Mouse (Mus musculus) erythroid progenitor cell, adult 5-6 weeks (primary cell): ENCODE results near the gene Sirt7. TPM values are rescaled to one million over a fixed set of nuclear protein-coding genes. Genes with fewer than 3 reads are reported as not detected.
A peak's percentile ranks its signal among the peaks of the same experiment; 100 is the strongest.

ENCODE experiments used
- ATAC-seq: replicated peaks from 2 replicates; pipeline ENCODE4 v1.8.0; 2016; ENCODE audit warnings: moderate number of reproducible peaks, mild to moderate bottlenecking, moderate TSS enrichment, inconsistent platforms; ENCODE audit not compliant: poor library complexity, low FRiP score, severe bottlenecking
- total RNA-seq, 2 experiments: library from RNA; stranded (forward) in 1 of 2; stranded (reverse) in 1 of 2; fragments of 150-400 nt in 1 of 2; fragments of 186-747, 209-891 nt in 1 of 2; gene quantifications; 2 replicates each; pipeline versions ENCODE4 v1.2.3 to v1.2.4; 2015 to 2017; ENCODE audit warnings: low replicate concordance in 2 of 2

Gene Sirt7
- total RNA-seq, 2 experiments from 2014 or later, result 59.9 to 85.6 TPM

- peak; percentile 33 for ATAC-seq
Observed at GRCm38 (mm10) chr11:120642939-120643600, 18.0 kb upstream of the Sirt7 start.

DNA sequence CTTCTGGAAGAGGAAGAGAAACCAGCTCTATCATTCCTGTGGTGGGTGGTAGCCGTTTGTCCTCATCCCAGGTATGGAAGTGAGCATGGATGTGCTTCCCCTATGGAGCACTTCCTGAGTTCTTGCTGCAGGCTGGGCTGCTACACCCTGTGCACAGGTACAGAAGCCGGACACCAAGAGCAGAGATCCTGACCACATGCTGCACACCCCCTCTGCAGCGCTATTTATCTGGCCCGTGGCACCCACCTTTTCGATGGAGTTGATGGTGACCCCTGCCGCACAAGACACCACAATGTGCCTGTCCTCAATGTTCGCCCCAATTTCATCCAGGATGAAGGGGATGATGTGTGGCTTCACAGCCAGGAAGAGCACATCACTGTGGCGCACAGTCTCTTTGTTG lies 16.8 kb upstream of the Sirt7 start:
- no peak for ATAC-seq

DNA sequence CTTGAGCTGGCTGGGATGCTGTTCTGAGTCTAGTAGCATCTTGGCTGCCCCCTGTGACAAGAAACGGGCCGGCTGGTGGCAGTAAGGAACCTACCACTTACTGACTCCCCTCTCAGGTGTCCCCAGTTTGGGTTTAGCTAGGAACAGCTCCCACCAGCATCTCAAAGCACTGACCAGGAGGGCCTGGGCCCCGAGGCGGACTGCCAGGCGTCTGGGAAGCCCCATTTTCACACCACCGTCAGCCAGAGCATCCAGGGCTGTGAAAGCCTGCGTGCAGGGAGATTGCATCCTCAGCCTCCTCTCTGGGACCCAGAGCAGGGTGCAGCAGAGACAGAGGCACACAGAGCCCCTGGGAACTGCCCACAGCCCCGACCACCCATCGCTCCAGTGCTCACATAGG lies 16.2 kb upstream of the Sirt7 start:
- ATAC-seq, result no peak

GRCm38 (mm10) chr11:120634810-120635209 lies 9.8 kb upstream of the Sirt7 start:
- ATAC-seq, result no peak

DNA sequence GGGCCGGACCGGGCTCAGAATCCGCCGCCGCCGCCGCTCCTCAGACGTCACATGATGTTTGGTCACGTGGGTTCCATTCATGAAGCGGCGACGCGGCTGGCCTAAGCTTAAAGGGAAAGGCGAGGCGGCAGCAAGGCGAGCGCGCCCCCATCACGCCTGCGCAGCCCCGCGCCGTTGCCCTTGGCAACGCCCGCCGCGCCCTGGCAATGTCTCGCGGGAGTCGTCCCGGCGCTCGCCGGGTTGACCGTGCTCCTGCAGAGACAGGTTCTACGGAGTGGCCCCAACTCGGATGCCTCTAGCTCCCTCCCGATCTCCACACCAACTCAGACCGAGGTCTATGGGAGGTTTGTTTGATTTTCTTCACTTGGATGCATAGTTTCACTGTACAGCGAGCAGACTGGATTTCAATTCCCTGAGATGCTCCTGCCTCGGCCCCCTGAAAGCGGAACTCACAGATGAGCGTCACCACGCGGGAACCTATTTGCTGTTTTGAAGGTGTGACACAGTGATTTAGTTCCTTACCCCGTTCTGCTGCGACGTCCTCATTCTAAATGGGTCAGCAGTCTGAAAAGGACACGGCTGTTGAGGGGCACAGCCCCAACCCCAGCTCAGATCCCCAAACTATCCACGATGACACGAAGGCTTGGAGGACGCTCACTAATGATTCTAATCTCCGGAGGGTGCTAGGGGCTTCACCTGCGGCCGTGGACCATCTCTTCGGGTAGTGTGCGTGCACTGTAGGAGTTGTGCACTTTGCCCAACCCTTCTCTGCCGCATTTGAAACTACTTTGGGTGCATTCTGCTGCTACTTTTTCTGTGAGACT lies 8.7 kb upstream of the Sirt7 start, which contains the start of gene Mafg:
Gene Mafg, minus strand, starts transcription at position 81 of the 824 bp plus-strand sequence.
- peak; percentile 51 for ATAC-seq

DNA sequence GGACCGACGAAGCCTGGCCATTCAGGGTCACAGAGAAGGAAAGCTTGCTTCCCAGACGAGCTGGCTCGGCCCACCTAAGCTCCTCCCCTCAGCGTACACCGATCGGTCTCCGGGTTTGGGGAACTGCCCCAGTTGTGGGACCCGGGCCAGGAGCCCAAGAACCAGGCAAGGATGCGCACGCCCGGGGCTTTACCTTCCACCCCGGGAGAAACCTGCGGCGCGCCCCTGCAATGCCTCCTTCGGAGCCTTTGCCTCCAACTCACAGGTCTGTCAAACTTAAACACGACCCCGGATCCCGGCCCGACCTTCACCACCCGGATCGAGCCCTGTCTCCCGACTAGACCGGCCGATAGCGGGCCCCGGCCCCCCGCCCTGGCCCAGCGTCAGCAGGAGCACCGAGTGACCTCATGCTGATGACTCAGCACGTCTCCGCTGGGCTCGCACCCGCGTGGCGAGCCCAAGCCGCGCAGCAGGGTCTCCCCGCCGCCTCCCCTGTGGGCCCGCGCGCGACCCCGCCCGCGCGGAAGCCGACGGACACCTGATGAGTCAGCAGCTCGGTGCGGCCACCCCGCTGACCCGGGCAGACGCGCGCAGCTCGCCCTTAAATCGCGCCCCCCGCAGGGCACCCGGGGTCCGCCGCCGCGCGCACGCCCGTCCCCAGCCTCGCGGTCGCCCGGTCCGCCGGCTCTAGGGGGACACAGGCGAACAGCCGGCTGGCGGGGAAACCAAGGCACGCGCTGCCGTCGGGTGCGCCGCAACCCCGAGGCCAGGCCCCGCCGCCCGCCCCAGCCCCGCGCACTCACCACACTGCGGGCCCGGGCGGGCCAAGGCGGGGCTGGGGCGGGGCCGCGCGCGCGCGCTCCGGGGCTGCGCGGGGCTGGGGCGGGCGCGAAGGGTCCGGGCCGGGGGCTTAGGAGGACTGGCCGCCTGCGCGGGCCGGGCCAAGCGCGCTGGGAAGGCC lies 7.8 kb upstream of the Sirt7 start:
- peak; percentile 50 for ATAC-seq

DNA sequence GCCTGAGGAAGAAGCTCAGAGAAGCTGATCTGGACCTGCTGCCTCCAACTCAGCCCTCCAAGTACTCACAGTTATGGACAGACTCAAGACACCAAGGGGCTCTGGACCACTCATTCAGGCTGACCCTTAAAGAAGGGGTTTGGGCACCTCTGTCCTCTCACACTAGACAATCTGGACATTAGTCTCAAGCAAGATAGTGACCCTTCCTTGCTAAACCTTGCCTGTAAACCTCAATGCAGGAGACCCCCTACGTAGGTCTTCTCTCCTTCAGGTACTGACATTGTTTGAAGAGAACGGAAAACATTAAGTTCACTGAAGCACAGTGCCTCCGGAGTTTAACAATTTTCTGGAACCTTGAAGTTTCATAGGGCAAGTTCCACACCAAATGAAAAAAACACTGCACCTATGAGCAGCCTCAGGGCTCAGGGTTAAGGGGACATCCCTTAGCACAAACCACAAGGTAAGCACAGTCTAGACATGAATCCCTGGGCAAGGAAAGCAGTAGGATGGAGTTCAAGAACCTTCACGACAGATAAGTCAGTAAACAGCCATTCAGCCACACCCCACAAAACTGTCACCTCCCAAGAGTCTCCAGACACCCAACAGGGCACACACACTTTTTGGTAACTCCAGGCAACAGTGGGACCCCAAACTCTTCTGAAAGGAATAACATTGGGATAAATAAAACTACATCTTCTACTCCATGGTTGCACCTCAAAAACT lies 6.8 kb upstream of the Sirt7 start:
- ATAC-seq, result peak; percentile 45

DNA sequence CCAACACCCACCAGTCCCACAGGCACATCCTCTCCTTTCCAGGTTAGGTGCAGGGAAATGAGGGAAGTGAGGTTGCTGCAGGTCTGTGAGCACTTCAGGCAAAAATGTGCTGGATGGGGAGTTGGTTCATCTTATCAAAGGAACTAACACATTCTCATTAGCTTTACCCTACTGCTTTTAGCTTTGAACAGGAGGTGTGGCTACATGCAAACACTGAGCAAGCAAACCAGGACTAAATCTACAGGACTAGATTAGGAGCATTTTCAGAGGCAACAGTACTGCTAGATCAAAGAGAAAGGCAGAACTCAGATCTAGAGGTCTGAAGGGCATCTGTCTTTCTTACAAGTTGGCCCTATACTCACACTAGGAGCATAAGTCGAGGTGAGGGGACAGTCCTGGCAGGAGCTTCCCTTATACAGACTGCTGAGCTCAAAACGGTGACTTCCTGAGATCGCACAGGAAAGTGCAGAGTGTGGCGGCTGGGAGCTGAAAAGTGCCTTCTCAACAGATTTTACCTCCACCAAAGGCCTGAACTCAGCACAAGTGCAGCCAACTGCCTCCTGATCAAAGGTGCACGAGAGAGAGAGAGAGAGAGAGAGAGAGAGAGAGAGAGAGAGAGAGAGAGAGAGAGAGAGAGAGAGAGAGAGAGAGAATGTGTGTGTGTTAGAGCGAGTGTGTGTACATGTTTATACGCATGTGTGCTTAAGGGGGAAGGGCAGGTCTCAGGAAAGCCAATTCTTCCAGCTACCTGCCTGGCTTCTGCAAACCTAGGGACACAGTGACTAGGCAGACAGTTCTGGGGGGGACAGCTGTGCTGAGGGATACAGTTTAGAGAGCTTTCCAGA lies 6.1 kb upstream of the Sirt7 start:
- no peak for ATAC-seq

DNA sequence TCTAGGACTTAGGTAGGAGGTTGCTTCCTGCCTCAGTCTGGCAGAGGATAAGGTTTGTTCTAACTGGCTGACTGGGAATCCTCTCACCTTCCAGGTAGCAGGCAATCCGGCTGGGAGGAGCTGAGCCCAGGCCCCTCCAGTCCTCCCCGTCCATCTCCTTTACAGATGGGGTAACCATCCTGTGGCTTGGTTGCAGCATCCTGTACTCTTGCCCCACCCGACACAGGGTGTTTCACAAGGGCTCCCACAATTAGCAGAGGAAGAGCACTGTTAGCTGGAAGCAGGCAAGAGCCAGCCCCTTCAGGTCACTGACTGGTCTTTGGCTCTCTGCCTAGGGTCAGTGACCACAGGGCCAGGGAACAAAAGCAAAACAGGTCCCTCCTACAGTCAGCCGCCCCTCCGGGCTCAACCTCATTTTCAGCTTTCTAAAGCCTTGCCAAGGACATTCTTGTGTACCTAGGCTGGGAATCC lies 5.4 kb upstream of the Sirt7 start:
- peak; percentile 17 for ATAC-seq

DNA sequence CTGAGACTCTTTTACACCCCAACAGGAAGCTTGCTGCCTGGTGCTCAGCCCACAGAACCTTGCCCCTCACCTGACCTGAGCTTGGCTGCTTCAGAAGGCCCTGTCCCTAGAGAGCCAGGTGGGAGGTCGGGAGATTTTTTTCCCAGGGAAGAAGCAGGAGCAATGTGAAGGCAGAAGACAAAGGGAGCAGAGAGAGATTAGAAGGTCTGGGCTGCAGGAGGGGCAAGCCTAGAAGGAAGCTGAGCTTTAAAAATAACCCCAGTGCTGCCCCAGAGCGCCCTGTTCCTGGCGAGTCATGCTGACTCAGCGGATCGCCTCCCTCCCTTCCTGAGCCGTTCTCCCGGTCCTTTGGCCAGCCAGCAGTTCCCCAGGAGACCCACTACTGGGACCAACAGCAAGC lies 4.9 kb upstream of the Sirt7 start:
- peak; percentile 37 for ATAC-seq

DNA sequence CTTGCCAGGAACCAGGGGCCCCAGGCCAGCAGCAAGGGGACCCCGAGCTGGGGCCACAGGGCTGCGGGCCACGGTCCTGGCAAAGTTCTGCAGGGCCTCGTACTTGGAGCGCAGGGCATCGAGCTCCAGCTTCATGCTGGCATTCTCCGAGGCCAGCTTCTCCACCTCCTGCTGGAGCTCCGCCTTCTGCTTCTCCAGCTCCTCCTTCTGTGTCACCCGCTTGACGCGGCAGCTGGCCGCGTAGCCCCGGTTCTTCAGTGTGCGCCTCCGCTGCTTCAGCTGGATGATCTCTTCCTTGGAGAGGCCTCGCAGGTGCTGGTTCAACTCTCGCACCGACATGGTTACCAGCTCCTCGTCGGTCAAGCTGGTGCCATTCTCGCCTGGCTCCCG lies 4.3 kb upstream of the Sirt7 start:
- peak; percentile 63 for ATAC-seq

GRCm38 (mm10) chr11:120628601-120629340 lies 3.7 kb upstream of the Sirt7 start:
- no peak for ATAC-seq

DNA sequence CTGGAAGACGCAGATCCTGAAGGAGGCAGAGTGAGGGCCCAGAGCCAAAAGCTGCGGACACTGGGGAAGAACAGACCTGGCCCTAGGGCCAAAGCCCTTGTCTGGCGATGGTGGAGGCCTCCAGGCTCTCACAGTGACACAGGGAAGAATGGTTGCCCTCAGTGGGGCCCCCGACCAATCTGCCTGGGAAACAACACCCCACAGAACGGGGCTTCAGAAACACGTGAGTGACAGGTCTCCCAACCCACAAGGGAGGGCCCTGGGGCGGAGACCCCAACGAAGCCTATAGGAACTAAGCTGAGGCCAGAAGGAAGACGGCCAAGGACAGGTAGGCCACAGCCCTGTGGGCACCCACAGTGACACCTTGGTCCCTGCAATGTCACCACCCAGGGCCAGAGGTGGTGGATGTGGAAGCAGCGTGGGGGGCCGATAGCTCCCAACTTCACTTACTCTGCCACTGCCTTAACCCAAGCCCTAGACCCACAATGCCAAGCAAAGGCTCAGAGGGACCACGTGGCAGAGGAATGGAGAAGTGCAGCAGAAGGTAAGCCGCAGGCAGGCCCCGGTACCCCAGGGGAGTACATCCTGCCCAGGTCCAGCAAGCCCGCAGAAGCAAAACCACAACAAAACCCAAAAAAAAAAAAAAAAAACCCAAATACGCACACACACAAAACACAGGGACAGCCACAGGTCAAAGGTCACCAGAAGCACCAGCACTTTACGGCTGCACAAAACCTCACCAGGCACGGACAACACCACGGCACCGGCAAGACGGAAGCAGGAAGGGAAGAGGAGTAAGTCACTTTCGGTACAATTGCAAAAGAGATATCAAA lies 2.6 kb upstream of the Sirt7 start:
- ATAC-seq, result no peak

DNA sequence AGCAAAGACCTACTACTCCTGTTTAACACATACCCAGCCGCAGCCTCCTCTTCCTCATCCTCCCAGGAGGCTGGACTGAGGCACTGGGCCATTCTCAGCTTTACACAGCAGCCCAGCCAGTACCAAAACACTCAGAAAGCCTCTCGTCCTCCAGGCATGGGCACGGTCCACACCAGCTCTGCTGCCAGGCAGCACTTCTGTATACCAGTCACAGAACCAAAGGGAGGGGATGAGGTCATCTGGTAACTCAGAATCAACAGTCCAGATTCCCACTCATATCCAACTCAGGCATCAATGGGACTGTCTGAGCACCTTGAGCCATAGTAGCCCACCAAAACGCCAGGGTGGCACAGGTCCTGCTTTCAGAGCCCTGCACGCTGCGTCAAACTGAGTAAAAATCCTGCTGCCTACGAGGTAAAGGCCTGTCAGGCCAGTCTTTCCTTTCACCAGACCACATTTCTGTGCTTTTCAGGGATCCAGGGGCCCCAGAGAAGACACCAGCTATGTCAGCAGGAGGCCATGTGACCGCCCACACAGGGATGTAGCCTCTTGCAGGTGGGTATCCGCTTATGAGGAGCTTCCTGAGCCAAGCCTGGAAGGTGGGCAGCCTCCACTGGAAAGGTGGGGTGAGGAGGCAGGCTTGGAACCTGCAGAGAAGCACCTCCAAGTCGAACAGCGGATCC lies 1.9 kb upstream of the Sirt7 start:
- no peak for ATAC-seq

DNA sequence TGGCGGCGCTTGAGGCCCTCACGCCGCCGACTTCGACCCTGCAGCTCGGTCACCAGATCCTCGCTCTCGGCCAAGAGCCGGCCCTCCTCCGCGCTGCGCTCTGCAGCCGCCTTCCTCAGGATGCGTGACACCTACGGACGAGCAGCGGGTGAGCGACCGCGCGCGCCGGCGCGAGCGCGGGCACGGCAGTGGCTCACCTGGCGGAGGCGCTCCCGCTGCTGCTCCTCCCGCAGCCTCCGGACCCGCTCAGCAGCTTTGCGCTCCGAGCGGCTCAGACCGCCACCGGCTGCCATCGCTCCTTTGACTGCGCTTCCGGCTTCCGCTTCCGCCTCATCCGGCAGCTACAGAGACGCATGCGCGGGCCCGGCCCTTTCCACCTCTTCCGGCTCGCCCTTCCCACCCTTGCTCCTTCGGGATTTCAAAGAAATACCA lies 344 bp downstream of the Sirt7 start:
- ATAC-seq, result peak; percentile 69

GRCm38 (mm10) chr11:120623961-120624679 lies 920 bp downstream of the Sirt7 start:
- ATAC-seq, result peak; percentile 56
